Comparison of ENCODE assay signal across 23 mouse cellular contexts in genomic region chr8:107647936-107648335, GRCm38 (mm10). TPM values are rescaled to one million over a fixed set of nuclear protein-coding genes. Genes with fewer than 3 reads are reported as not detected.
A peak's percentile ranks its signal among the peaks of the same experiment; 100 is the strongest.
DNase-seq lines count a peak whose midpoint lies in the region; ATAC-seq and TF ChIP-seq lines count a peak whose summit lies in the region.
"Had no signal": no experiment of that assay in that cellular context is flagged by ENCODE, and none has a peak within 500 bp of the region (broad histone marks: within the 10 kb centered on the region; RNA-seq: fewer than 3 reads in every experiment).

No protein-coding gene starts in this region.

- no peaks in the 10 kb centered on the region for H3K4me1 ChIP-seq in heart, embryonic 10.5 days
- no peaks in the 10 kb centered on the region for H3K4me1 ChIP-seq in ES-Bruce4 (ENCODE audit: control insufficient read depth, insufficient read depth, low read length)
- no peaks in the 10 kb centered on the region for H3K4me1 ChIP-seq in intestine, postnatal 0 days (replicated peaks; ENCODE audit: control insufficient read depth, insufficient read depth, low read length)
- H3K4me1 ChIP-seq: embryonic facial prominence, embryonic 10.5 days; embryonic facial prominence, embryonic 13.5 days; forebrain, embryonic 12.5 days; forebrain, embryonic 15.5 days; intestine, embryonic 15.5 days had no signal

- H3K27me3 ChIP-seq in heart, embryonic 10.5 days (ENCODE audit: insufficient read depth, poor library complexity, severe bottlenecking), result no peaks in the 10 kb centered on the region
- no peaks in the 10 kb centered on the region for H3K27me3 ChIP-seq in ES-Bruce4 (ENCODE audit: control insufficient read depth, insufficient read depth, low read length, poor library complexity, severe bottlenecking)
- H3K27me3 ChIP-seq in intestine, postnatal 0 days (replicated peaks; ENCODE audit: control insufficient read depth, insufficient read depth, low read length), result no peaks in the 10 kb centered on the region
- H3K27me3 ChIP-seq: embryonic facial prominence, embryonic 13.5 days; forebrain, embryonic 12.5 days; forebrain, embryonic 15.5 days; hindbrain, embryonic 12.5 days; intestine, embryonic 15.5 days had no signal

- TF ChIP-seq EP300 in ES-Bruce4 (IDR thresholded peaks at IDR 0.05; ENCODE audit: insufficient read depth, low read depth, low read length), result no peak

- H3K9me3 ChIP-seq in heart, embryonic 10.5 days, result no peaks in the 10 kb centered on the region
- H3K9me3 ChIP-seq in ES-Bruce4 (replicated peaks; ENCODE audit: control insufficient read depth, insufficient read depth, low read length, poor library complexity, severe bottlenecking), result no peaks in the 10 kb centered on the region
- H3K9me3 ChIP-seq in intestine, postnatal 0 days (ENCODE audit: control insufficient read depth), result no peaks in the 10 kb centered on the region
- H3K9me3 ChIP-seq: embryonic facial prominence, embryonic 10.5 days; embryonic facial prominence, embryonic 13.5 days; forebrain, embryonic 12.5 days; forebrain, embryonic 15.5 days; hindbrain, embryonic 12.5 days; intestine, embryonic 15.5 days had no signal

- DNase-seq in heart, adult 11 months, result peak; percentile 41
- no peak for DNase-seq in heart, embryonic 10.5 days (ENCODE audit: low spot score)
- DNase-seq in R1 (ENCODE audit: low read depth, low spot score), result peak; percentile 63
- DNase-seq: cerebellum, adult 11-12 months; cerebellum, adult 8-10 months; cerebellum, postnatal 10 days; cerebellum, postnatal 36 days; embryo, embryonic 11 days; gastrocnemius, postnatal 25 days; heart, adult 2 months; kidney, adult 2 months had no signal

- H3K4me2 ChIP-seq in intestine, postnatal 0 days (replicated peaks; ENCODE audit: low read depth), result no peak overlapping the region
- H3K4me2 ChIP-seq: embryonic facial prominence, embryonic 13.5 days; forebrain, embryonic 12.5 days; forebrain, embryonic 15.5 days; heart, embryonic 11.5 days; hindbrain, embryonic 12.5 days; intestine, embryonic 15.5 days had no signal

- no peaks in the 10 kb centered on the region for H3K36me3 ChIP-seq in heart, embryonic 10.5 days
- no peaks in the 10 kb centered on the region for H3K36me3 ChIP-seq in ES-Bruce4 (ENCODE audit: control insufficient read depth, insufficient read depth, low read length, poor library complexity, severe bottlenecking)
- H3K36me3 ChIP-seq in intestine, postnatal 0 days (ENCODE audit: control insufficient read depth, insufficient read depth), result no peaks in the 10 kb centered on the region
- H3K36me3 ChIP-seq: embryonic facial prominence, embryonic 10.5 days; embryonic facial prominence, embryonic 13.5 days; forebrain, embryonic 12.5 days; forebrain, embryonic 15.5 days; hindbrain, embryonic 12.5 days; intestine, embryonic 15.5 days had no signal

- no peak for ATAC-seq in intestine, postnatal 0 days
- no peak for ATAC-seq in cerebellum, adult (ENCODE audit: insufficient number of reproducible peaks, low FRiP score, low TSS enrichment)
- ATAC-seq: forebrain, embryonic 15.5 days; hindbrain, embryonic 16.5 days; intestine, embryonic 15.5 days had no signal

- no peak overlapping the region for H3K27ac ChIP-seq in heart, embryonic 10.5 days
- no peak overlapping the region for H3K27ac ChIP-seq in ES-Bruce4 (ENCODE audit: insufficient read depth, low read length)
- no peak overlapping the region for H3K27ac ChIP-seq in intestine, postnatal 0 days (ENCODE audit: low read depth, low read length)
- H3K27ac ChIP-seq: embryonic facial prominence, embryonic 10.5 days; embryonic facial prominence, embryonic 13.5 days; forebrain, embryonic 12.5 days; forebrain, embryonic 15.5 days; heart, adult 2 months; hindbrain, embryonic 12.5 days; intestine, embryonic 15.5 days had no signal

- 73% methylated on average over 8 of the region's 8 CpGs for WGBS in heart, embryonic 10.5 days
- WGBS in intestine, postnatal 0 days, result 84% methylated on average over 8 of the region's 8 CpGs

- H3K9ac ChIP-seq in ES-Bruce4 (ENCODE audit: low read depth, poor library complexity, severe bottlenecking), result no peak overlapping the region
- no peak overlapping the region for H3K9ac ChIP-seq in intestine, postnatal 0 days (ENCODE audit: low read depth, low read length)
- H3K9ac ChIP-seq: embryonic facial prominence, embryonic 13.5 days; forebrain, embryonic 12.5 days; forebrain, embryonic 15.5 days; hindbrain, embryonic 12.5 days; intestine, embryonic 15.5 days had no signal

- peak; percentile 28 for TF ChIP-seq CTCF in ES-Bruce4 (IDR thresholded peaks at IDR 0.05; ENCODE audit: low read depth, low read length)
- TF ChIP-seq CTCF in intestine, postnatal 0 days (IDR thresholded peaks at IDR 0.05; ENCODE audit: low read depth), result no peak

- H3K4me3 ChIP-seq in heart, embryonic 10.5 days, result no peak overlapping the region
- no peak overlapping the region for H3K4me3 ChIP-seq in ES-Bruce4 (ENCODE audit: low read depth, low read length)
- H3K4me3 ChIP-seq in intestine, postnatal 0 days (ENCODE audit: low read depth, low read length), result no peak overlapping the region
- H3K4me3 ChIP-seq: embryonic facial prominence, embryonic 10.5 days; embryonic facial prominence, embryonic 13.5 days; erythroblast, embryonic 14.5 days; forebrain, embryonic 12.5 days; forebrain, embryonic 15.5 days; heart, adult 2 months; hindbrain, embryonic 12.5 days; intestine, embryonic 15.5 days had no signal

- no peak for TF ChIP-seq POLR2A in ES-Bruce4 (IDR thresholded peaks at IDR 0.05; ENCODE audit: insufficient read depth, low read length)

RNA-seq across cellular contexts. Expression of gene Psmd7, which starts 59.7 kb away (rescaled TPM):
- polyA plus RNA-seq in heart, embryonic 10.5 days (2016; fragmentation: Nextera tagmentation; extraction: Ambion mirVana), result 248 and 324 TPM in 2 replicates
- 183 and 195 TPM in 2 replicates for polyA plus RNA-seq in ES-Bruce4 (2011; ENCODE audit: insufficient read depth, insufficient read length, low read depth, missing spikeins)
- 118 and 119 TPM in 2 replicates for polyA plus RNA-seq in intestine, postnatal 0 days (2015; fragmentation: Nextera tagmentation; extraction: Ambion mirVana)
